Mouse (Mus musculus) intestine, postnatal 0 days (tissue): ENCODE results near the gene Phf13. TPM values are rescaled to one million over a fixed set of nuclear protein-coding genes. Genes with fewer than 3 reads are reported as not detected.

Experiments used
- ATAC-seq: fragments of 200-750 bp; cut with Nextera tagmentation; 2 replicates; pipeline ENCODE4 v1.8.0; 2017; ENCODE audit warnings: mild to moderate bottlenecking, moderate TSS enrichment, moderate library complexity
- H3K27ac ChIP-seq: fragments of 300-500 bp; sonication (generic); 2 replicates; pipeline ENCODE4 v1.5.1; 2014; ENCODE audit warnings: mild to moderate bottlenecking, low read depth, low read length, moderate library complexity
- H3K27me3 ChIP-seq: fragments of 300-500 bp; sonication (generic); replicated peaks from 2 replicates; pipeline ENCODE4 v1.6.1; 2014; ENCODE audit warnings: low read length, mixed read lengths; ENCODE audit not compliant: control insufficient read depth, insufficient read depth
- H3K36me3 ChIP-seq: fragments of 300-500 bp; sonication (generic); 2 replicates; pipeline ENCODE4 v1.6.1; 2014; ENCODE audit warnings: mild to moderate bottlenecking, moderate library complexity; ENCODE audit not compliant: control insufficient read depth, insufficient read depth
- H3K4me1 ChIP-seq: fragments of 300-500 bp; sonication (generic); replicated peaks from 2 replicates; pipeline ENCODE4 v1.6.1; 2014; ENCODE audit warnings: antibody characterized with exemption, low read length, mixed read lengths; ENCODE audit not compliant: control insufficient read depth, insufficient read depth
- H3K4me2 ChIP-seq: fragments of 300-500 bp; sonication (generic); replicated peaks from 2 replicates; pipeline ENCODE4 v1.6.1; 2014; ENCODE audit warnings: low read depth, mild to moderate bottlenecking, moderate library complexity
- H3K4me3 ChIP-seq: fragments of 300-500 bp; sonication (generic); 2 replicates; pipeline ENCODE4 v1.5.1; 2014; ENCODE audit warnings: low read depth, low read length
- H3K9ac ChIP-seq: fragments of 300-500 bp; sonication (generic); 2 replicates; pipeline ENCODE4 v1.6.1; 2014; ENCODE audit warnings: mild to moderate bottlenecking, low read depth, low read length
- H3K9me3 ChIP-seq: fragments of 300-500 bp; sonication (generic); 2 replicates; pipeline ENCODE4 v1.6.1; 2016; ENCODE audit warnings: mixed run types; ENCODE audit not compliant: control insufficient read depth
- CTCF ChIP-seq: sonication (generic); IDR thresholded peaks from 2 replicates; pipeline ENCODE4 v1.5.1; 2016; ENCODE audit warnings: low read depth, mild to moderate bottlenecking, control low read depth, antibody characterized with exemption, moderate library complexity
- WGBS: fragments of 180-500 bp; shearing (Covaris S2); extraction: QIAGEN DNeasy Blood & Tissue Kit; methylation state at CpG from one replicate; pipeline ENCODE4 v1.1.7; 2014; 5-methylcytosine and 5-hydroxymethylcytosine counted together
- polyA plus RNA-seq: library from polyadenylated mRNA; unstranded; fragments of >200 nt; fragmentation: Nextera tagmentation; extraction: Ambion mirVana; gene quantifications from 2 replicates; pipeline ENCODE4 v1.2.1, GENCODE M21; 2015

Gene Phf13
- polyA plus RNA-seq, 1 experiment from 2014 or later = 10.6 TPM

GRCm38 (mm10) chr4:152020024-152020423, 24.0 kb upstream of the Phf13 start:
- ATAC-seq = no peak
- no peak for TF ChIP-seq CTCF
- Histone ChIP-seq H3K9me3 (no peaks in the 10 kb centered on the region), H3K4me2 (no peak overlapping the region), H3K4me1 (no peaks in the 10 kb centered on the region), H3K27me3 (no peaks in the 10 kb centered on the region), H3K27ac (no peak overlapping the region), H3K36me3 (peaks cover 51% of the 10 kb centered on the region), H3K4me3 (no peak overlapping the region), H3K9ac (no peak overlapping the region)
- WGBS = 92% methylated on average over 21 of the region's 21 CpGs

GRCm38 (mm10) chr4:152019073-152019472, 23.0 kb upstream of the Phf13 start:
- no peak overlapping the region for H3K4me3 ChIP-seq
- H3K27ac ChIP-seq = no peak overlapping the region
- 89% methylated on average over 6 of the region's 6 CpGs for WGBS
- H3K4me1 ChIP-seq = no peaks in the 10 kb centered on the region
- TF ChIP-seq CTCF = no peak
- no peaks in the 10 kb centered on the region for H3K27me3 ChIP-seq
- no peak for ATAC-seq
- no peaks in the 10 kb centered on the region for H3K9me3 ChIP-seq
- no peak overlapping the region for H3K9ac ChIP-seq
- H3K4me2 ChIP-seq = no peak overlapping the region
- H3K36me3 ChIP-seq = peaks cover 50% of the 10 kb centered on the region

GRCm38 (mm10) chr4:152013036-152013813, 17.2 kb upstream of the Phf13 start:
- TF ChIP-seq CTCF = no peak
- H3K4me2 ChIP-seq = no peak overlapping the region
- no peak overlapping the region for H3K9ac ChIP-seq
- 81% methylated on average over 12 of the region's 12 CpGs for WGBS
- peaks cover 15% of the 10 kb centered on the region for H3K36me3 ChIP-seq
- no peaks in the 10 kb centered on the region for H3K9me3 ChIP-seq
- H3K4me3 ChIP-seq = no peak overlapping the region
- no peak overlapping the region for H3K27ac ChIP-seq
- ATAC-seq = no peak
- no peaks in the 10 kb centered on the region for H3K27me3 ChIP-seq
- peaks cover 8% of the 10 kb centered on the region; the same call in 1 of the 2 replicates for H3K4me1 ChIP-seq

GRCm38 (mm10) chr4:152012109-152012508, 16.1 kb upstream of the Phf13 start:
- no peak overlapping the region for H3K4me3 ChIP-seq
- no peaks in the 10 kb centered on the region for H3K9me3 ChIP-seq
- H3K4me2 ChIP-seq = no peak overlapping the region
- peaks cover 8% of the 10 kb centered on the region for H3K4me1 ChIP-seq
- no peaks in the 10 kb centered on the region for H3K27me3 ChIP-seq
- TF ChIP-seq CTCF = no peak
- no peak overlapping the region for H3K9ac ChIP-seq
- H3K27ac ChIP-seq = no peak overlapping the region
- 88% methylated on average over 16 of the region's 16 CpGs for WGBS
- ATAC-seq = no peak
- H3K36me3 ChIP-seq = peaks cover 15% of the 10 kb centered on the region

- peaks cover 15% of the 10 kb centered on the region for H3K36me3 ChIP-seq
- peak overlapping the region; percentile 100 for H3K4me2 ChIP-seq
- TF ChIP-seq CTCF = no peak
- no peaks in the 10 kb centered on the region for H3K27me3 ChIP-seq
- peak overlapping the region; percentile 72; the same call in 1 of the 2 replicates for H3K4me3 ChIP-seq
- peak overlapping the region; percentile 37; the same call in 1 of the 2 replicates for H3K9ac ChIP-seq
- peak overlapping the region; percentile 41; the same call in 1 of the 2 replicates for H3K27ac ChIP-seq
- ATAC-seq = no peak
- no peaks in the 10 kb centered on the region for H3K9me3 ChIP-seq
- peaks cover 8% of the 10 kb centered on the region for H3K4me1 ChIP-seq
- 66% methylated on average over 8 of the region's 8 CpGs for WGBS
Measured at GRCm38 (mm10) chr4:152011171-152011760, 15.2 kb upstream of the Phf13 start.

GRCm38 (mm10) chr4:152010707-152011134, 14.7 kb upstream of the Phf13 start:
- Histone ChIP-seq H3K9ac (peak overlapping the region; percentile 37), H3K36me3 (peaks cover 15% of the 10 kb centered on the region), H3K4me2 (peak overlapping the region; percentile 100), H3K4me1 (peaks cover 8% of the 10 kb centered on the region), H3K4me3 (peak overlapping the region; percentile 72), H3K27me3 (no peaks in the 10 kb centered on the region), H3K27ac (peak overlapping the region; percentile 41; the same call in 1 of the 2 replicates), H3K9me3 (no peaks in the 10 kb centered on the region)
- WGBS = 15% methylated on average over 13 of the region's 13 CpGs
- ATAC-seq = no peak
- TF ChIP-seq CTCF = no peak
